Mouse (Mus musculus) hindbrain, embryonic 13.5 days (tissue): Measurements from ENCODE around the gene Midn. TPM values are rescaled to one million over a fixed set of nuclear protein-coding genes. Genes with fewer than 3 reads are reported as not detected.

ENCODE experiments used
- ATAC-seq: fragments of 200-750 bp; cut with Nextera tagmentation; 2 replicates; pipeline ENCODE4 v1.8.0; 2017; ENCODE audit warnings: moderate TSS enrichment; ENCODE audit not compliant: low FRiP score
- H3K27ac ChIP-seq: fragments of 300-500 bp; sonication (generic); 2 replicates; pipeline ENCODE4 v1.5.1; 2015; ENCODE audit warnings: inconsistent platforms, mild to moderate bottlenecking, moderate library complexity
- H3K27me3 ChIP-seq: fragments of 300-500 bp; sonication (generic); 2 replicates; pipeline ENCODE4 v1.6.1; 2015; ENCODE audit warnings: mild to moderate bottlenecking, inconsistent platforms
- H3K36me3 ChIP-seq: fragments of 300-500 bp; sonication (generic); 2 replicates; pipeline ENCODE4 v1.6.1; 2015; ENCODE audit warnings: mild to moderate bottlenecking, inconsistent platforms
- H3K4me1 ChIP-seq: fragments of 300-500 bp; sonication (generic); replicated peaks from 2 replicates; pipeline ENCODE4 v1.6.1; 2015; ENCODE audit warnings: inconsistent platforms
- H3K4me2 ChIP-seq: fragments of 300-500 bp; sonication (generic); 2 replicates; pipeline ENCODE4 v1.6.1; 2015; ENCODE audit warnings: inconsistent platforms, mild to moderate bottlenecking, moderate library complexity
- H3K4me3 ChIP-seq: fragments of 300-500 bp; sonication (generic); 2 replicates; pipeline ENCODE4 v1.5.1; 2015; ENCODE audit warnings: mild to moderate bottlenecking, inconsistent platforms
- H3K9ac ChIP-seq: fragments of 300-500 bp; sonication (generic); 2 replicates; pipeline ENCODE4 v1.6.1; 2015; ENCODE audit warnings: mild to moderate bottlenecking, inconsistent platforms
- H3K9me3 ChIP-seq: fragments of 300-500 bp; sonication (generic); 2 replicates; pipeline ENCODE4 v1.6.1; 2016; ENCODE audit warnings: inconsistent platforms
- WGBS: fragments of 180-500 bp; shearing (Covaris S2); methylation state at CpG from one replicate; pipeline ENCODE4 v1.1.7; 2015; 5-methylcytosine and 5-hydroxymethylcytosine counted together
- polyA plus RNA-seq: library from polyadenylated mRNA; unstranded; fragments of >200 nt; fragmentation: Nextera tagmentation; extraction: Ambion mirVana; gene quantifications from 2 replicates; pipeline ENCODE4 v1.2.1, GENCODE M21; 2015

The Midn gene
- polyA plus RNA-seq, 1 experiment from 2014 or later = 32.4 TPM

DNA sequence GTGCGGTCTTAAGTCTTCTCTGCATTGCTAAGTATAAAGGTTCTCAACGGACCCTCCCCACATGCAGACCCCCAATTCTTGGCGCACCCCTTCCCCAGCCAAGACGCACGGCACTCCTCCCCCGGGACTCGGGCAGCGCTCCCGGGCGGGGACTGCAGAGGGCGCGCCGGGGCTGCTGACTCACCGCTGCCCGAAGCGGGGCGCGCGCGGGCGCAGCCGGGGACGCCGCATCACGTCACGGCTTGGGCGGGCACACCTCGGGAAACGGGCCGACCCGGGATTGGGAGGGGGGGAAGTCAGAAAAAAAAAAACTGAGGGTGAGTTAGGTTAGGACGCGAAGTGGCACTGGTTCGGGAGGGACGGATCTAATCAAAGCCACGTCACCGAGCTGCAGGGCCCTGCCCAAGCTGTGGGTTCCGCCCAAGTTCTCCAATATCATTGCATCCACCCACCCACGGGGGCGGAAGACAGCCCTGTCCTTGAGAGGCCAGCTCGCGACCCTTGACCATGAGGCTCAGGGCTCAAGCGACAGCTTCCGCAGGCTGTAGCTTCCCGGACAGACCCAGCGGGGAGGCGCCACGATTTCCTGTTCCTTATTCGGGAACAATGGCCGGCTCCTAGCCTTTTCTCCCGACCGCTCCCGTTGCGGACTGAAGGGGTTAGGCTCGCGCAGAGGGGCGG is 678 bp downstream of the Midn start:
- Histone ChIP-seq H3K36me3 (peaks cover 56% of the 10 kb centered on the region), H3K4me2 (peak overlapping the region; percentile 68), H3K4me3 (peak overlapping the region; percentile 97), H3K4me1 (peaks cover 63% of the 10 kb centered on the region), H3K9ac (peak overlapping the region; percentile 99), H3K27me3 (no peaks in the 10 kb centered on the region), H3K9me3 (no peaks in the 10 kb centered on the region), H3K27ac (peak overlapping the region; percentile 100)
- WGBS = 1% methylated on average over 52 of the region's 57 CpGs
- peak; percentile 43 for ATAC-seq

DNA sequence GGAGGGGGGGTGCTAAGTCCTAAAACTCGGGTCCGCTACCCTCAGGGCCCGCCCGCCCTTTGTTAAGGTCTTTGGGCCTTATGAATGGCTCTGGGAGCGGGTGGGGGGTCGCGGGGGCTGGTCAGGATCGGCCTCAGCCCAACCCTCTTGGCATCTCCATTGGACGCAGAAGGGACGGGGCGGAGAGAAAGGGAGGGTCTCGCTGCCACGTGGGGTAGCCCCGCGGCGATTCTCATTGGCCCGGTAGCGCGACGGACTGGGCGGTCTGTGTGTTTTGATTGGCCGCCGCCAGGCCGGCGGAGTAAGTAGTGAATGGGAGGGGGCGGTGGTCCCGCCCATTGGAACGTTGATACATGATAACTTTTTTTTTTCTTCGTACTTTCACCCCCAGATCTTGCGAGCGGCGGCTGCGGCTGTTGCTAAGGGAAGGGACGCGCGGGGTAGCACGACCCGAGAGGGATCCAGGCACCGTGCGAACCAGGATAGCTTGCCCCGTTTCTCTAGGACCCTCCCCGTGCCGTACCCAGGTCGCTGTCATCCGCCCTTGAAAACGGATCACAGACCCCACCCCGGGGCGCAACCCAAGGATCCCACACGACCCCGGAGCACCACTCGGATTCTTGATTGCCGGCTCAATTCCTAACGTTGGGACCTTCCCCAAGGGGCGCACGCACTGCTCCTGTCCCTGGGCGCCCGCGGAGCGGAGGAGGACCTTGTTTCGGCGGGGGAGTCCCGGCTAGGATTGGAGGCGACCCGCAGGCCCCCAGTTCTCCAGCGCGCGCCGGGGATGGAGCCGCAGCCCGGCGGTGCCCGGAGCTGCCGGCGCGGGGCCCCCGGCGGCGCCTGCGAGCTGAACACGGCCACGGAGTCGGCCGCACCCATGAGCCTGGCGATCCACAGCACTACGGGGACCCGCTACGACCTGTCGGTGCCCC is 1.5 kb downstream of the Midn start:
- Histone ChIP-seq H3K9me3 (no peaks in the 10 kb centered on the region), H3K4me1 (peaks cover 67% of the 10 kb centered on the region), H3K4me3 (peak overlapping the region; percentile 97), H3K36me3 (peaks cover 56% of the 10 kb centered on the region), H3K9ac (peak overlapping the region; percentile 100), H3K27me3 (no peaks in the 10 kb centered on the region), H3K4me2 (peak overlapping the region; percentile 98), H3K27ac (peak overlapping the region; percentile 100)
- WGBS = under 1% methylated on average over 88 of the region's 88 CpGs
- peak; percentile 80 for ATAC-seq

DNA sequence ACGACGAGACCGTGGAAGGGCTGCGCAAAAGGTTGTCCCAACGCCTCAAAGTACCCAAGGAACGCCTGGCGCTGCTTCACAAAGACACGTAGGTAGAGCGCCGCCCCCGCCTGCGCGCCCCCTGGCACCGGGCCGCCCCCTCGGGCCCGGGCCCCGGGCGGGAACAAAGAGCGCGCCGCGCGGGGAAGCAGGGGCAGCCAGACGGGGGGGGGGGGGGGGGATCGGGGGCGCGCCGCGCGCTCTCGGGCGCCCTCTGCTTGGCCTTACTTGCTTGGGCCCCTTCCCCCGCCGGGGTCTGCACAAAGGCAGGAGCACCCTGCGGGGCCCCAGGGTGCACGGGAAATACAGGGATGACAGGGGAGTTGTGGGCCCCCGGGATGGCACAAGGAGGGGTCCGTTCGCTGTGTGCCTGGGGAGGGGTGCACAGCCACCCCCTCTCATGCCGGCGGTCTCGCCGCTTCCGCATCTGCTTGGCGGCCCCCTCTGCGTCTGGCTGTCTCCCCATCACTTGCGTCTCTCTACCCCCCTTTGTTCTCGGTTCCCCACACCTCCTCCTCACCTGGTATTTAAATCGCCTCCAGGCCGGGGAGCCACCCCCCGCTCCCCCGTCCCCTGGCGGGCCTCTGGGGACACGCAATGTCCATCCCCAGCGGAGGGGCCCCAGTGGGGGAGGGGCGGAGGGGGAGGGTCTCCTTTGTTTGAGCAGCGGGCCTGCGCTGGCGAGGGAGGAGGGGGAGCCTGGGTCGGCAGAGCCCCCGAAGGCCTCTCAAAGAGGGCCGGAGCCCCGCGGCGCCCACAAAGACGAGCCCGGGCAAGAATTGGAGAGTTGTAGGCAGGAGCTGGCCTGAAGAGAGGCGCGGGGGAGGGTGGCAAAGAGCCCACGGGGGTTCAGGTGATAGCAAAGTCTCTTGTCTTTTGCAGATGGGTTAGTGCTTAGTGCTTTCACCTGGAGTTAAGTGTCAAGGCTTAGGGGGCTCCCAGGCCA is 2.4 kb downstream of the Midn start:
- Histone ChIP-seq H3K9ac (peak overlapping the region; percentile 100), H3K9me3 (no peaks in the 10 kb centered on the region), H3K4me3 (peak overlapping the region; percentile 97), H3K36me3 (peaks cover 57% of the 10 kb centered on the region), H3K27me3 (no peaks in the 10 kb centered on the region), H3K4me2 (peak overlapping the region; percentile 98), H3K4me1 (peaks cover 68% of the 10 kb centered on the region), H3K27ac (peak overlapping the region; percentile 100)
- ATAC-seq = no peak
- WGBS = under 1% methylated on average over 58 of the region's 71 CpGs

DNA sequence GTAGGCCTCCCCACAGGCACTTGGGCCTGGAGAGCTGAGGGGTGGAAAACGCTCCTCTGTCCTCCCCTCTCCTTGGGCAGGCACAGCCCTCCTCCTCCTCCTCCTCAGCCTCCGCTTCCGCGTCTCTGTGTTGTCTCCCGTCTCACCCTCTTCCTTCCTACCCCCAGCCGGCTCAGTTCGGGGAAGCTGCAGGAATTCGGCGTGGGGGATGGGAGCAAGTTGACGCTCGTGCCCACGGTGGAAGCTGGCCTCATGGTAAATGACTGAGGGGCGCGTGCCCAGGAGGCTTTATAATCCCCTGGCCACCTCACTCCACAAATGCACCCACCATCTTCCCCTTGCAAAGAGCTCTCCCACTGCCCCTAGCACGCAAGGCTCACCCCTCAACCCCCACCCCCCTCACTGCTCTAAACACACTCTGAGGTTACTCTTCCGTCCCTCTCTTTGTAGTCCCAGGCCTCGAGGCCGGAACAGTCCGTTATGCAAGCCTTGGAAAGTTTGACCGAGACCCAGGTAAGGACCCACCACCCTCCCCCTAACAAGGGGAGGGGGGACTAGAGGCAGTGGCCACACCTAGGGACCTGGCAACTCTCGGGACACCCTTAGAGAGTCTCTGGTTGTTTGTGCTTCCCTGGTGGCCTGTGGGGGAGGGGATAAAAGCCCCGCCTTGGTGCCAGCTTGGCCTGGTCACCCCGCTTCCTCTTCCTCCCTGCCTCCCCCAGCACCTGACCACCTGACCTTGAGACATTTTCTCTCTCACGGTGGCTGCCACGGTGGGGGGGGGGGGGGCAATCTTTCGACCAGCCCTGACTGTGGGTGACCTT is 3.4 kb downstream of the Midn start:
- peak overlapping the region; percentile 100 for H3K27ac ChIP-seq
- H3K4me1 ChIP-seq = peaks cover 68% of the 10 kb centered on the region
- peak overlapping the region; percentile 100 for H3K9ac ChIP-seq
- peaks cover 57% of the 10 kb centered on the region for H3K36me3 ChIP-seq
- H3K4me3 ChIP-seq = peak overlapping the region; percentile 97
- peak overlapping the region; percentile 98 for H3K4me2 ChIP-seq
- no peaks in the 10 kb centered on the region for H3K27me3 ChIP-seq
- under 1% methylated on average over 26 of the region's 26 CpGs for WGBS
- ATAC-seq = no peak
- H3K9me3 ChIP-seq = no peaks in the 10 kb centered on the region

DNA sequence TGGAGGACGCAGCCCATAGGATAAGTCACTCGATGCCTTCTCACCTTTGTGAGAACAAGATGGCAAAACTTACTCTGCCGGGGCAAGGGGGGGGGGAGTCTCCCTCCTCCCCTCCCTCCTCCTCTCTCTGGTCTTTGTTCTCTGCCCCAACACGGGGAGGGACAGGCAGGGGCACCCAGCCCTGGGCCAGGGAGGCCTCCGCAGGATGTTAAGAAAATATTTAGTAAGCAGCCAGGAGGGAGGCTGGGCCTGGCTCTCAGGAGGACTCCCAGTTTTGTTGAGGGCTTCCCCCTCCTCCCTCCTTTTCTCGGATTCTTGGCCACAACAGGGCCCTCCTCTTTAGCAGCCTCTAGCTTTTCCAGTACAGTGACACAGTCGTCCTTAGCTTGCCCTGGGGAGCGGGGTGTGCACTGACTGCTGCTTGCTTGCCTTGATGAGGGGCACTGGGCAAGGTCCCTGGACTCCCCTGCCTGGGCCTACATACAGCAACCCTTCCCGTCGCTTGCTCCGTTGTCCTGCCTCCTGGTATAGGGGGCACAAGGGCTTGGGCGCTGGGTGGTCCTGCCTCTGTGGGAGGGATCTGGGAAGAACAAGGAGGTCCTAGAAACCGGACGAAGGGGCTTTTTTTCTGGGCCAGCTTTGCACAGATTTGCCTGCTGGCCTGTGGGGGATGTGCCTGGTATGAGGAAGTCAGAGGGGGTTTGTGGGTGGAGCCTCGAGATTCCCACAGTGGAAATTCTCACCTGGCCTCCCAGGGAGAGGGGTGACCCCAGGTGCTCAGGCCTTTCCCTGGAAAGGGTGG is 4.2 kb downstream of the Midn start:
- WGBS = 5% methylated on average over 15 of the region's 15 CpGs
- ATAC-seq = no peak
- H3K27ac ChIP-seq = peak overlapping the region; percentile 100
- peak overlapping the region; percentile 97 for H3K4me3 ChIP-seq
- peaks cover 68% of the 10 kb centered on the region for H3K4me1 ChIP-seq
- no peaks in the 10 kb centered on the region for H3K27me3 ChIP-seq
- no peaks in the 10 kb centered on the region for H3K9me3 ChIP-seq
- peak overlapping the region; percentile 100 for H3K9ac ChIP-seq
- H3K36me3 ChIP-seq = peaks cover 62% of the 10 kb centered on the region
- H3K4me2 ChIP-seq = peak overlapping the region; percentile 98

DNA sequence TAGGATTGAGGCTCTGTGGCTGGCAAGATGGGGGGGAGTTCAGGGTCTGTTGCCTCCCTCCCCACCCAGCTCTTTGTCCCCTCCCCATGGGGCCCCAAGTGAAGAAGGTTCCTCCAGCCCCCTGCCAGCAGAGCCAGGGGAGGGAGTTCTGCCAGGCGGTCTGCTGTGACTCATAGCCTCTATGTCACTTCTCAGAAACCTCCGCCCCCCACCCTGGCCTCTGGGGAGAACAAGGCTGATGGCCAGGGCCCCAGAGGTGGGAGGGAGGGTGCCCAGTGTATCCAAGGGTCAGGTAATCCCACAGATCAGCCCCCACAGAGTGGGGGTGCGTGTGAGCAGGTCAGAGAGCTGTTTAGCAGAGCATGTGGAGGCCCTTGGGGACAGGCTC is 4.8 kb downstream of the Midn start:
- ATAC-seq = no peak
- Histone ChIP-seq H3K4me2 (peak overlapping the region; percentile 98), H3K4me1 (peaks cover 66% of the 10 kb centered on the region), H3K4me3 (peak overlapping the region; percentile 97), H3K27ac (peak overlapping the region; percentile 100), H3K9me3 (no peaks in the 10 kb centered on the region), H3K27me3 (no peaks in the 10 kb centered on the region), H3K9ac (peak overlapping the region; percentile 100), H3K36me3 (peaks cover 66% of the 10 kb centered on the region)
- 34% methylated on average over 3 of the region's 3 CpGs for WGBS

DNA sequence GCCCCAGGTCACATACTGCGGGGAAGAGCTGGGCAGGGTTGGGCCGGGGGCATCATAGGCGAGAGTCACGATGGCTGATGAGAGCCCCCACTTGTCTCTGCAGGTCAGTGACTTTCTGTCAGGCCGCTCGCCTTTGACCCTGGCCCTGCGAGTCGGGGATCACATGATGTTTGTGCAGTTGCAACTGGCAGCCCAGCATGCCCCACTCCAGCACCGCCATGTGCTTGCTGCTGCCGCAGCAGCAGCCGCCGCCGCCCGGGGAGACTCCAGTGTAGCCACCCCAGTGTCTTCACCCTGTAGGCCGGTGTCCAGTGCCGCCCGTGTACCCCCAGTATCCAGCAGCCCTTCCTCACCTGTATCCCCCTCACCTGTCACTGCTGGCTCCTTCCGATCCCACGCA is 5.6 kb downstream of the Midn start:
- Histone ChIP-seq H3K36me3 (peaks cover 66% of the 10 kb centered on the region), H3K9ac (peak overlapping the region; percentile 100), H3K27me3 (no peaks in the 10 kb centered on the region), H3K27ac (peak overlapping the region; percentile 100), H3K4me2 (peak overlapping the region; percentile 98), H3K4me1 (peaks cover 71% of the 10 kb centered on the region), H3K4me3 (peak overlapping the region; percentile 97), H3K9me3 (no peaks in the 10 kb centered on the region)
- WGBS = 83% methylated on average over 19 of the region's 19 CpGs
- ATAC-seq = no peak

DNA sequence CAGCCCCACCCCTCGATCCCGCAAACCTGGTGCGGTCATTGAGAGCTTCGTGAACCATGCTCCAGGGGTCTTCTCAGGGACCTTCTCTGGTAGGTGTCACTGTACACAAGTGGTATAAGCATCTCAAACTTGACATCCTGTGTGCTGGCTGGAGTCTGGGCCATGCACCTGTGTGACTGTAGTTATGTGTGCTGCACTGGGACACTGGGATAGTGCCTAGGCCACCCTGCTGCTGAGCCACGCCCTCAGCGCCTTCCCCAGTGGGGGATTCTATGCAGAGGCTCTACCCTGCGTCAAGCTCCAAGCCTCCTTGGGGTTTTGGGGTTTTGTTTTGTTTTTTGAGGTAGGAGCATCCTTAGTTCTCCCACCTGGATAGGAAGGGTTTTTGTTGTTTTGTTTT is 6.3 kb downstream of the Midn start:
- Histone ChIP-seq H3K27ac (peak overlapping the region; percentile 100), H3K9ac (peak overlapping the region; percentile 100), H3K27me3 (no peaks in the 10 kb centered on the region), H3K9me3 (no peaks in the 10 kb centered on the region), H3K4me1 (peaks cover 78% of the 10 kb centered on the region), H3K36me3 (peaks cover 66% of the 10 kb centered on the region), H3K4me2 (peak overlapping the region; percentile 98; the same call in 1 of the 2 replicates), H3K4me3 (no peak overlapping the region)
- WGBS = 84% methylated on average over 7 of the region's 7 CpGs
- no peak for ATAC-seq

DNA sequence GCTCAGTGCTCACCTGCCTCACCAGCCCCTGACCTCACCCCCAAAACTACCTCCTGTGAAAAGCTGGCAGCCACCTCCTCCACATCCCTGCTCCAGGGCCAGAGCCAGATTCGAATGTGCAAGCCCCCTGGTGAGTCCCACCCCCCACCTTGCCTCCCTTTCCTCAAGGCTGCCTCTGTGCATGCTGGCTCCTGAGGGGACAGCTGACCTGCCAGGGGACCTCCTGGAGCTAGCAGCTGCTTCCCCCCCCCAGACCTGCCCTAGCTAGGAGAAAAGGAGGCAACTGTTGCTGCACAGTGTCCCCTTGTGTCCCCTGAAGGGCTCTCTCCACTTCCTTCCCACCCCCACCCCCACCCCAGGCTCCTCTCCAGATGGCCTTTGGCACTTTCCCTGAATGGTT is 7.2 kb downstream of the Midn start:
- peak overlapping the region; percentile 100; the same call in 1 of the 2 replicates for H3K9ac ChIP-seq
- H3K4me2 ChIP-seq = no peak overlapping the region; the same call in 1 of the 2 replicates
- 50% methylated on average over 1 of the region's 1 CpGs for whole genome bisulfite sequencing
- no peak for ATAC-seq
- H3K27ac ChIP-seq = peak overlapping the region; percentile 100
- peaks cover 66% of the 10 kb centered on the region for H3K36me3 ChIP-seq
- H3K4me3 ChIP-seq = no peak overlapping the region
- no peaks in the 10 kb centered on the region for H3K27me3 ChIP-seq
- H3K9me3 ChIP-seq = no peaks in the 10 kb centered on the region
- peaks cover 85% of the 10 kb centered on the region for H3K4me1 ChIP-seq

DNA sequence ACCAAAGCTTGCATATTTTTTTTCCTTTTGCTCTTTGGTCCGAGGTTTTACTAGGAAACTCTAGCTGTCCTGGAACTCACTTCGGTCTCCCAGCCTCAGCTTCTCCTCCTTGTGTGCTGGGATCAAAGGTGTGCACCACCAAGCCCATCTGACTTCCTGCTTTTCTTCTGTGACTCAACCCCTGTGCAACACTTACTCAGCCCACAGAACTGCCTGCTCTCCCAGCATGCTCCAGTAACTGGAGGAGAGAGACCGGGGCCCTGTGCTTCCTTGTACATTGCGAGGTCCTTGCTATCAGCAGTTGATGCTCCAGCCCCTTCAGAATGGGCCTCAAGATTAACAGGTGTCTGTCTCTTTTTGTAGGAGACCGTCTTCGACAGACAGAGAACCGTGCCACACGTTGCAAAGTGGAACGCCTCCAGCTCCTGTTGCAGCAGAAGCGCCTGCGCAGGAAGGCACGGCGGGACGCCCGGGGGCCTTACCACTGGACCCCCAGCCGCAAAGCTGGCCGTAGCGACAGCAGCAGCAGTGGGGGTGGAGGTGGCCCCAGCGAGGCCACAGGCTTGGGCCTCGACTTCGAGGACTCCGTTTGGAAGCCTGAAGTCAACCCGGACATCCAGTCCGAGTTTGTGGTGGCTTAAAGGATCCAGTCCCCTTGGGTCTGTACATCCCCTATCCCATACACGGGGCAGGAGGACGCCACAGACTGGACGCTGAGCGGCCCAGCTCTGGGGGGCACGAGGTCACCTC is 8.1 kb downstream of the Midn start:
- no peak for ATAC-seq
- Histone ChIP-seq H3K36me3 (peaks cover 65% of the 10 kb centered on the region), H3K4me1 (peaks cover 94% of the 10 kb centered on the region), H3K27me3 (no peaks in the 10 kb centered on the region), H3K4me3 (no peak overlapping the region), H3K9ac (peak overlapping the region; percentile 5; the same call in 1 of the 2 replicates), H3K9me3 (no peaks in the 10 kb centered on the region), H3K27ac (peak overlapping the region; percentile 94), H3K4me2 (no peak overlapping the region)
- WGBS = 89% methylated on average over 29 of the region's 29 CpGs
